Comparison of ENCODE assay signal across 8 mouse cellular contexts in genomic region chr15:79261095-79261725, GRCm38 (mm10). TPM values are rescaled to one million over a fixed set of nuclear protein-coding genes. Genes with fewer than 3 reads are reported as not detected.
DNase-seq lines count a peak whose midpoint lies in the region; ATAC-seq and TF ChIP-seq lines count a peak whose summit lies in the region.

No protein-coding gene starts in this region.

- peak overlapping the region; percentile 84 for H3K4me2 ChIP-seq in forebrain, embryonic 14.5 days (ENCODE audit: low read length)
- peak overlapping the region; percentile 100 for H3K4me2 ChIP-seq in intestine, embryonic 16.5 days (ENCODE audit: low read depth, low read length)

- no peak overlapping the region for H3K27ac ChIP-seq in forebrain, embryonic 14.5 days (ENCODE audit: low read depth, low read length)
- H3K27ac ChIP-seq in intestine, embryonic 16.5 days (ENCODE audit: low read length), result no peak overlapping the region; the same call in 1 of the 2 replicates
- no peak overlapping the region for H3K27ac ChIP-seq in small intestine, adult 2 months (ENCODE audit: insufficient read depth, low read depth, low read length)

- H3K36me3 ChIP-seq in forebrain, embryonic 14.5 days (ENCODE audit: control insufficient read depth, insufficient read depth, low read length), result no peaks in the 10 kb centered on the region
- no peaks in the 10 kb centered on the region for H3K36me3 ChIP-seq in intestine, embryonic 16.5 days (ENCODE audit: control insufficient read depth, insufficient read depth, low read length)
- peaks cover 75% of the 10 kb centered on the region for H3K36me3 ChIP-seq in small intestine, adult 2 months (ENCODE audit: control insufficient read depth, insufficient read depth, low read length)

- ATAC-seq in forebrain, embryonic 14.5 days, result peak; percentile 68
- peak; percentile 56 for ATAC-seq in intestine, embryonic 16.5 days
- no peak for ATAC-seq in inflammation-experienced regulatory T-cells, adult 6 months

- under 1% methylated on average over 46 of the region's 62 CpGs for WGBS in forebrain, embryonic 14.5 days
- 1% methylated on average over 61 of the region's 62 CpGs for WGBS in intestine, embryonic 16.5 days
- WGBS in small intestine, adult 2 months, result 60% methylated on average over 61 of the region's 62 CpGs

- TF ChIP-seq POLR2A in small intestine, adult 2 months (IDR thresholded peaks at IDR 0.05; ENCODE audit: low read depth, low read length), result no peak

- H3K9me3 ChIP-seq in forebrain, embryonic 14.5 days (replicated peaks; ENCODE audit: control insufficient read depth, low read length), result no peaks in the 10 kb centered on the region
- no peaks in the 10 kb centered on the region for H3K9me3 ChIP-seq in intestine, embryonic 16.5 days (ENCODE audit: control insufficient read depth, low read length)

- peak; percentile 42 to 59 for DNase-seq in layer of hippocampus, postnatal 10 days (ENCODE audit: low spot score in 2 of 2)
- DNase-seq in layer of hippocampus, adult 9-10 months (ENCODE audit: low spot score), result no peak
- DNase-seq in adrenal gland, postnatal 25 days, result peak; percentile 30
- peak; percentile 46 for DNase-seq in forebrain, embryonic 14.5 days (ENCODE audit: low spot score)
- DNase-seq in lung, postnatal 10 days, result peak; percentile 61

- H3K27me3 ChIP-seq in forebrain, embryonic 14.5 days (replicated peaks; ENCODE audit: control insufficient read depth, insufficient read depth, low read length), result peaks cover 33% of the 10 kb centered on the region
- peaks cover 3% of the 10 kb centered on the region; the same call in 1 of the 2 replicates for H3K27me3 ChIP-seq in intestine, embryonic 16.5 days (replicated peaks; ENCODE audit: control insufficient read depth, insufficient read depth, low read length)
- no peaks in the 10 kb centered on the region for H3K27me3 ChIP-seq in small intestine, adult 2 months (ENCODE audit: control insufficient read depth, insufficient read depth, low read length)

- H3K4me3 ChIP-seq in forebrain, embryonic 14.5 days (ENCODE audit: low read depth, low read length), result peak overlapping the region; percentile 48
- peak overlapping the region; percentile 66 for H3K4me3 ChIP-seq in intestine, embryonic 16.5 days (ENCODE audit: low read length)
- H3K4me3 ChIP-seq in small intestine, adult 2 months (ENCODE audit: low read depth, low read length), result peak overlapping the region; percentile 48

- no peak for TF ChIP-seq CTCF in small intestine, adult 2 months (IDR thresholded peaks at IDR 0.05; ENCODE audit: extremely low read depth, insufficient read length, insufficient replicate concordance, low read depth, low read length)

- peaks cover 4% of the 10 kb centered on the region; the same call in 1 of the 2 replicates for H3K4me1 ChIP-seq in forebrain, embryonic 14.5 days (ENCODE audit: control insufficient read depth, insufficient read depth, low read length)
- H3K4me1 ChIP-seq in intestine, embryonic 16.5 days (ENCODE audit: control insufficient read depth, insufficient read depth, low read length), result peaks cover 11% of the 10 kb centered on the region
- peaks cover 16% of the 10 kb centered on the region for H3K4me1 ChIP-seq in small intestine, adult 2 months (ENCODE audit: control insufficient read depth, insufficient read depth, insufficient read length, low read length)

- peak overlapping the region; percentile 63 for H3K9ac ChIP-seq in forebrain, embryonic 14.5 days (ENCODE audit: low read length)
- peak overlapping the region; percentile 79 for H3K9ac ChIP-seq in intestine, embryonic 16.5 days (ENCODE audit: low read depth, low read length)

RNA-seq across cellular contexts. Expression of gene Slc16a8, which starts 6.6 kb away (rescaled TPM):
- under 1 TPM in 1 of 2 experiments, not detected in 1; 0.41 TPM for total RNA-seq in layer of hippocampus, postnatal 10 days (2021)
- not detected in 2 replicates for total RNA-seq in adrenal gland, postnatal 25 days (2021)
- polyA plus RNA-seq in forebrain, embryonic 14.5 days (2014; fragmentation: Nextera tagmentation; extraction: Ambion mirVana), result 0.60 and 0.83 TPM in 2 replicates
- 0.07 TPM in 1 of 2 replicates, not detected in the other for polyA plus RNA-seq in intestine, embryonic 16.5 days (2015; fragmentation: Nextera tagmentation; extraction: Ambion mirVana)
- polyA plus RNA-seq in small intestine, adult 2 months (2012; rRNA removed), result 0.75 and 2.6 TPM in 2 replicates
- polyA plus RNA-seq in inflammation-experienced regulatory T-cells, adult 6 months (2017; shearing (Covaris generic)), result not detected

RNA-seq across cellular contexts. Expression of gene Baiap2l2, which starts 24.1 kb away (rescaled TPM):
- total RNA-seq in layer of hippocampus, postnatal 10 days (2021), result 1 to 10 TPM; 2.8 to 4.8 TPM
- total RNA-seq in adrenal gland, postnatal 25 days (2021), result not detected in 2 replicates
- polyA plus RNA-seq in forebrain, embryonic 14.5 days (2014; fragmentation: Nextera tagmentation; extraction: Ambion mirVana), result 1.4 and 2.6 TPM in 2 replicates
- polyA plus RNA-seq in intestine, embryonic 16.5 days (2015; fragmentation: Nextera tagmentation; extraction: Ambion mirVana), result 13.6 and 17.9 TPM in 2 replicates
- polyA plus RNA-seq in small intestine, adult 2 months (2012; rRNA removed), result 139 and 542 TPM in 2 replicates
- polyA plus RNA-seq in inflammation-experienced regulatory T-cells, adult 6 months (2017; shearing (Covaris generic)), result 1 to 10 TPM in 1 of 3 experiments, under 1 TPM in 1, not detected in 1; 0.21 to 1.6 TPM

RNA-seq across cellular contexts. Expression of gene Gm49486, which starts 32.0 kb away (rescaled TPM):
- 1 to 10 TPM in 1 of 2 experiments, under 1 TPM in 1; 0.80 to 1.0 TPM for total RNA-seq in layer of hippocampus, postnatal 10 days (2021)
- total RNA-seq in adrenal gland, postnatal 25 days (2021), result not detected in 2 replicates
- 0.69 and 0.98 TPM in 2 replicates for polyA plus RNA-seq in forebrain, embryonic 14.5 days (2014; fragmentation: Nextera tagmentation; extraction: Ambion mirVana)
- polyA plus RNA-seq in intestine, embryonic 16.5 days (2015; fragmentation: Nextera tagmentation; extraction: Ambion mirVana), result 0.29 and 0.32 TPM in 2 replicates
- 0.05 and 0.08 TPM in 2 replicates for polyA plus RNA-seq in small intestine, adult 2 months (2012; rRNA removed)
- not detected for polyA plus RNA-seq in inflammation-experienced regulatory T-cells, adult 6 months (2017; shearing (Covaris generic))

RNA-seq across cellular contexts. Expression of gene Pick1, which starts 32.2 kb away (rescaled TPM):
- total RNA-seq in layer of hippocampus, postnatal 10 days (2021), result 10 to 100 TPM; 53.0 to 55.1 TPM
- total RNA-seq in adrenal gland, postnatal 25 days (2021), result 20.8 and 26.1 TPM in 2 replicates
- 36.9 and 45.3 TPM in 2 replicates for polyA plus RNA-seq in forebrain, embryonic 14.5 days (2014; fragmentation: Nextera tagmentation; extraction: Ambion mirVana)
- 51.2 and 56.2 TPM in 2 replicates for polyA plus RNA-seq in intestine, embryonic 16.5 days (2015; fragmentation: Nextera tagmentation; extraction: Ambion mirVana)
- 20.8 and 27.9 TPM in 2 replicates for polyA plus RNA-seq in small intestine, adult 2 months (2012; rRNA removed)
- polyA plus RNA-seq in inflammation-experienced regulatory T-cells, adult 6 months (2017; shearing (Covaris generic)), result 1 to 10 TPM; 6.6 to 8.4 (median 8.3) TPM
